Mouse (Mus musculus) G1E (cell line): ENCODE measurements around the gene Snupn. TPM values are rescaled to one million over a fixed set of nuclear protein-coding genes. Genes with fewer than 3 reads are reported as not detected.

Experiments
- ATAC-seq: 2 replicates; pipeline ENCODE4 v1.8.0; 2016; ENCODE audit warnings: mild to moderate bottlenecking; ENCODE audit not compliant: insufficient number of reproducible peaks, poor library complexity, low FRiP score, severe bottlenecking; ENCODE audit errors: extremely low read depth
- DNase-seq: peaks from one replicate; pipeline ENCODE4 v3.0.0; 2012; ENCODE audit warnings: low spot score
- H3K27me3 ChIP-seq: 2 replicates; pipeline ENCODE4 v1.6.1; 2012; ENCODE audit warnings: mild to moderate bottlenecking, low read length, inconsistent platforms; ENCODE audit not compliant: insufficient read depth
- H3K36me3 ChIP-seq: replicated peaks from 2 replicates; pipeline ENCODE3; 2012; ENCODE audit warnings: mild to moderate bottlenecking, inconsistent platforms
- H3K4me1 ChIP-seq: 2 replicates; pipeline ENCODE4 v1.6.1; 2012; ENCODE audit warnings: low read depth, low read length, inconsistent platforms, mixed read lengths; ENCODE audit not compliant: insufficient read depth
- H3K4me3 ChIP-seq: 2 replicates; pipeline ENCODE4 v1.5.1; 2012; ENCODE audit warnings: low read depth, mild to moderate bottlenecking, inconsistent platforms, low read length, moderate library complexity, mixed read lengths
- H3K9me3 ChIP-seq: replicated peaks from 2 replicates; pipeline ENCODE4 v1.6.1; 2012; ENCODE audit warnings: inconsistent platforms
- CTCF ChIP-seq: IDR thresholded peaks from 2 replicates; pipeline ENCODE4 v1.5.1; 2012; ENCODE audit warnings: low read depth, low read length, inconsistent platforms, mixed read lengths
- GATA1 ChIP-seq: IDR thresholded peaks from 2 replicates; pipeline ENCODE4 v1.6.1; 2012; ENCODE audit warnings: borderline replicate concordance, low read length, inconsistent platforms, mixed read lengths
- GATA2 ChIP-seq: IDR thresholded peaks from 2 replicates; pipeline ENCODE4 v1.6.1; 2012; ENCODE audit warnings: low read depth, low read length, inconsistent platforms, borderline replicate concordance
- POLR2AphosphoS5 ChIP-seq: IDR thresholded peaks from 2 replicates; pipeline ENCODE4 v1.6.1; 2012; ENCODE audit warnings: low read depth, low read length, inconsistent platforms; ENCODE audit not compliant: insufficient replicate concordance
- TAL1 ChIP-seq: conservative IDR thresholded peaks from 2 replicates; pipeline ENCODE4 v1.6.1; 2012; ENCODE audit warnings: low read depth, low read length, inconsistent platforms, mixed read lengths
- polyA plus RNA-seq: library from polyadenylated mRNA; stranded (reverse); fragments of >175 nt; gene quantifications from 2 replicates; pipeline ENCODE4 v1.2.3, GENCODE M21; 2012
- total RNA-seq, 2 experiments: library from RNA; stranded (forward) in 1 of 2; stranded (reverse) in 1 of 2; fragments of 200-1000 nt in 1 of 2; fragments of >200 nt in 1 of 2; fragmentation: Nextera tagmentation in 1 of 2; gene quantifications; 2 replicates each; pipeline ENCODE4 v1.2.3; 2014 to 2017

Gene Snupn
- total and polyA plus RNA-seq, 3 experiments, result 2.4 to 19.2 (median 18.7) TPM

- Histone ChIP-seq H3K4me1 (peaks cover 31% of the 10 kb centered on the region), H3K36me3 (peaks cover 21% of the 10 kb centered on the region), H3K4me3 (no peak overlapping the region), H3K9me3 (peaks cover 4% of the 10 kb centered on the region), H3K27me3 (peaks cover 9% of the 10 kb centered on the region)
- no peak for DNase-seq
- TF ChIP-seq TAL1 (no peak), GATA2 (no peak), POLR2AphosphoS5 (no peak), GATA1 (no peak), CTCF (no peak)
- ATAC-seq, result no peak
Observed at GRCm38 (mm10) chr9:56923841-56924650, 26.6 kb upstream of the Snupn start.

- TF ChIP-seq GATA2 (no peak), GATA1 (no peak), TAL1 (no peak), POLR2AphosphoS5 (no peak), CTCF (no peak)
- no peak for ATAC-seq
- Histone ChIP-seq H3K4me1 (peaks cover 36% of the 10 kb centered on the region), H3K36me3 (peaks cover 21% of the 10 kb centered on the region), H3K27me3 (peaks cover 12% of the 10 kb centered on the region), H3K4me3 (no peak overlapping the region), H3K9me3 (peaks cover 4% of the 10 kb centered on the region)
- no peak for DNase-seq
Observed at GRCm38 (mm10) chr9:56924651-56925027, 26.0 kb upstream of the Snupn start.

GRCm38 (mm10) chr9:56925291-56926024 lies 25.2 kb upstream of the Snupn start:
- H3K36me3 ChIP-seq, result peaks cover 21% of the 10 kb centered on the region
- no peak overlapping the region for H3K4me3 ChIP-seq
- H3K9me3 ChIP-seq, result peaks cover 4% of the 10 kb centered on the region
- ATAC-seq (no peak), DNase-seq (no peak)
- peaks cover 18% of the 10 kb centered on the region for H3K27me3 ChIP-seq
- peaks cover 36% of the 10 kb centered on the region for H3K4me1 ChIP-seq
- TF ChIP-seq TAL1 (no peak), POLR2AphosphoS5 (no peak), CTCF (no peak), GATA2 (no peak), GATA1 (no peak)

- no peak for TF ChIP-seq TAL1
- no peak for TF ChIP-seq GATA1
- TF ChIP-seq POLR2AphosphoS5, result no peak
- TF ChIP-seq GATA2, result no peak
- TF ChIP-seq CTCF, result no peak
- no peak for ATAC-seq
- no peak for DNase-seq
- Histone ChIP-seq H3K27me3 (peaks cover 22% of the 10 kb centered on the region), H3K36me3 (peaks cover 21% of the 10 kb centered on the region), H3K4me3 (no peak overlapping the region), H3K9me3 (peaks cover 4% of the 10 kb centered on the region), H3K4me1 (peaks cover 36% of the 10 kb centered on the region)
Observed at GRCm38 (mm10) chr9:56926025-56926360, 24.7 kb upstream of the Snupn start.

GRCm38 (mm10) chr9:56926387-56926786 lies 24.3 kb upstream of the Snupn start:
- TF ChIP-seq POLR2AphosphoS5 (no peak), TAL1 (no peak), GATA2 (no peak), CTCF (no peak), GATA1 (no peak)
- ATAC-seq (no peak), DNase-seq (no peak)
- Histone ChIP-seq H3K4me3 (no peak overlapping the region), H3K9me3 (peaks cover 3% of the 10 kb centered on the region), H3K36me3 (peaks cover 21% of the 10 kb centered on the region), H3K4me1 (peaks cover 36% of the 10 kb centered on the region), H3K27me3 (peaks cover 26% of the 10 kb centered on the region)
